Mouse (Mus musculus): ENCODE measurements around the gene Fkbp15.

- TF ChIP-seq EP300 (IDR thresholded peaks at IDR 0.05; ENCODE audit: low read depth) (no peak), CTCF (IDR thresholded peaks at IDR 0.05; ENCODE audit: low read depth) (no peak)
Measured at GRCm38 (mm10) chr4:62369091-62369490, 8.7 kb upstream of the Fkbp15 start.
